Comparison of ENCODE assay signal across 16 mouse cellular contexts in genomic region chr11:75142749-75143148, GRCm38 (mm10). TPM values are rescaled to one million over a fixed set of nuclear protein-coding genes. Genes with fewer than 3 reads are reported as not detected.
DNase-seq lines count a peak whose midpoint lies in the region; ATAC-seq and TF ChIP-seq lines count a peak whose summit lies in the region.
"Had no signal": no experiment of that assay in that cellular context is flagged by ENCODE, and none has a peak within 500 bp of the region (broad histone marks: within the 10 kb centered on the region; RNA-seq: fewer than 3 reads in every experiment).

No protein-coding gene starts in this region.

- H3K4me3 ChIP-seq in lung, embryonic 14.5 days (ENCODE audit: low read depth, low read length): no peak overlapping the region
- H3K4me3 ChIP-seq in embryonic facial prominence, embryonic 13.5 days: no peak overlapping the region
- no peak overlapping the region for H3K4me3 ChIP-seq in limb, embryonic 10.5 days
- H3K4me3 ChIP-seq in stomach, postnatal 0 days (ENCODE audit: low read depth, low read length): no peak overlapping the region
- H3K4me3 ChIP-seq: forebrain, embryonic 10.5 days; liver, embryonic 12.5 days; neural tube, embryonic 13.5 days had no signal

- ATAC-seq in lung, embryonic 14.5 days (ENCODE audit: insufficient read depth): no peak
- no peak for ATAC-seq in embryonic facial prominence, embryonic 13.5 days (ENCODE audit: insufficient number of reproducible peaks, insufficient read depth, low FRiP score, low TSS enrichment, low read depth)
- peak; percentile 40; the same call in 1 of the 2 replicates for ATAC-seq in stomach, postnatal 0 days (ENCODE audit: low FRiP score, low TSS enrichment)
- ATAC-seq in megakaryocyte, adult 5-6 weeks (ENCODE audit: poor library complexity, severe bottlenecking): no peak
- ATAC-seq: inflammation-experienced regulatory T-cells, adult 6 months; liver, embryonic 12.5 days had no signal

- TF ChIP-seq EP300 in stomach, postnatal 0 days (optimal IDR thresholded peaks at IDR 0.05): no peak

- H3K27me3 ChIP-seq in lung, embryonic 14.5 days (ENCODE audit: insufficient read depth, low read length): no peaks in the 10 kb centered on the region
- no peaks in the 10 kb centered on the region for H3K27me3 ChIP-seq in embryonic facial prominence, embryonic 13.5 days
- H3K27me3 ChIP-seq in limb, embryonic 10.5 days (ENCODE audit: low read depth, poor library complexity, severe bottlenecking): no peaks in the 10 kb centered on the region
- H3K27me3 ChIP-seq in stomach, postnatal 0 days (ENCODE audit: control insufficient read depth, insufficient read depth, low read length): no peaks in the 10 kb centered on the region
- H3K27me3 ChIP-seq: liver, embryonic 12.5 days; neural tube, embryonic 13.5 days had no signal

- peaks cover 29% of the 10 kb centered on the region for H3K36me3 ChIP-seq in lung, embryonic 14.5 days (ENCODE audit: insufficient read depth)
- H3K36me3 ChIP-seq in embryonic facial prominence, embryonic 13.5 days: peaks cover 21% of the 10 kb centered on the region
- H3K36me3 ChIP-seq in limb, embryonic 10.5 days: peaks cover 37% of the 10 kb centered on the region
- H3K36me3 ChIP-seq in stomach, postnatal 0 days (ENCODE audit: control insufficient read depth, insufficient read depth, low read length): no peaks in the 10 kb centered on the region

- peak overlapping the region; percentile 75; the same call in 1 of the 2 replicates for H3K27ac ChIP-seq in lung, embryonic 14.5 days (ENCODE audit: low read depth)
- peak overlapping the region; percentile 76 for H3K27ac ChIP-seq in embryonic facial prominence, embryonic 13.5 days
- H3K27ac ChIP-seq in limb, embryonic 10.5 days: peak overlapping the region; percentile 69
- H3K27ac ChIP-seq in stomach, postnatal 0 days (replicated peaks): peak overlapping the region; percentile 90
- H3K27ac ChIP-seq: liver, embryonic 12.5 days had no signal

- TF ChIP-seq CTCF in lung, embryonic 14.5 days (IDR thresholded peaks at IDR 0.05; ENCODE audit: low read depth): no peak
- no peak for TF ChIP-seq CTCF in stomach, postnatal 0 days (IDR thresholded peaks at IDR 0.05; ENCODE audit: low read depth)

- H3K4me1 ChIP-seq in lung, embryonic 14.5 days (ENCODE audit: insufficient read depth): peaks cover 37% of the 10 kb centered on the region
- peaks cover 68% of the 10 kb centered on the region for H3K4me1 ChIP-seq in embryonic facial prominence, embryonic 13.5 days
- H3K4me1 ChIP-seq in limb, embryonic 10.5 days: peaks cover 80% of the 10 kb centered on the region
- H3K4me1 ChIP-seq in stomach, postnatal 0 days (replicated peaks; ENCODE audit: control insufficient read depth, insufficient read depth): peaks cover 16% of the 10 kb centered on the region

- H3K9me3 ChIP-seq in lung, embryonic 14.5 days (ENCODE audit: low read depth, low read length): no peaks in the 10 kb centered on the region
- H3K9me3 ChIP-seq in embryonic facial prominence, embryonic 13.5 days: no peaks in the 10 kb centered on the region
- H3K9me3 ChIP-seq in limb, embryonic 10.5 days (replicated peaks): no peaks in the 10 kb centered on the region
- no peaks in the 10 kb centered on the region for H3K9me3 ChIP-seq in stomach, postnatal 0 days (ENCODE audit: control insufficient read depth, low read length)
- H3K9me3 ChIP-seq: forebrain, embryonic 10.5 days; liver, embryonic 12.5 days; neural tube, embryonic 13.5 days had no signal

- no peak overlapping the region for H3K9ac ChIP-seq in lung, embryonic 14.5 days
- H3K9ac ChIP-seq in embryonic facial prominence, embryonic 13.5 days: no peak overlapping the region
- H3K9ac ChIP-seq in stomach, postnatal 0 days (ENCODE audit: low read length): no peak overlapping the region
- H3K9ac ChIP-seq: liver, embryonic 12.5 days; neural tube, embryonic 13.5 days had no signal

- H3K4me2 ChIP-seq in lung, embryonic 14.5 days: no peak overlapping the region
- H3K4me2 ChIP-seq in embryonic facial prominence, embryonic 13.5 days: no peak overlapping the region
- H3K4me2 ChIP-seq in stomach, postnatal 0 days (replicated peaks; ENCODE audit: low read depth): no peak overlapping the region
- H3K4me2 ChIP-seq: liver, embryonic 12.5 days; neural tube, embryonic 13.5 days had no signal

- DNase-seq in lung, embryonic 14.5 days: no peak
- DNase-seq in lung, postnatal 10 days: no peak
- no peak for DNase-seq in limb, embryonic 10.5 days (ENCODE audit: low spot score)
- peak; percentile 57 for DNase-seq in stomach, postnatal 0 days (ENCODE audit: low spot score)
- no peak for DNase-seq in adipocyte (ENCODE audit: low spot score)
- DNase-seq: adrenal gland, adult 2 months; cerebellum, postnatal 14 days; embryo, embryonic 11 days; lung, postnatal 14 days; right cerebral cortex, postnatal 25 days had no signal

- WGBS in lung, embryonic 14.5 days: 81% methylated on average over 4 of the region's 4 CpGs
- WGBS in embryonic facial prominence, embryonic 13.5 days: 70% methylated on average over 4 of the region's 4 CpGs
- WGBS in limb, embryonic 10.5 days: 94% methylated on average over 4 of the region's 4 CpGs
- WGBS in stomach, postnatal 0 days: 50% methylated on average over 4 of the region's 4 CpGs

RNA-seq across cellular contexts. Expression of gene Hic1, which starts 26.6 kb away (rescaled TPM):
- 14.0 and 15.6 TPM in 2 replicates for polyA plus RNA-seq in lung, embryonic 14.5 days (2014; fragmentation: Nextera tagmentation; extraction: Ambion mirVana)
- 8.2 and 9.7 TPM in 2 replicates for polyA plus RNA-seq in embryonic facial prominence, embryonic 13.5 days (2015; fragmentation: Nextera tagmentation; extraction: Ambion mirVana)
- polyA plus RNA-seq in limb, embryonic 10.5 days (2016; fragmentation: Nextera tagmentation; extraction: Ambion mirVana): 0.99 and 3.5 TPM in 2 replicates
- polyA plus RNA-seq in stomach, postnatal 0 days (2015; fragmentation: Nextera tagmentation; extraction: Ambion mirVana): 6.6 and 8.2 TPM in 2 replicates
- total RNA-seq in megakaryocyte, adult 5-6 weeks (2015): 0.14 TPM in 1 of 2 replicates, not detected in the other
- 0.04 and 0.07 TPM in 2 replicates for total RNA-seq in megakaryocyte, adult 5-6 weeks (2017)

RNA-seq across cellular contexts. Expression of gene Ovca2, which starts 35.9 kb away (rescaled TPM):
- polyA plus RNA-seq in lung, embryonic 14.5 days (2014; fragmentation: Nextera tagmentation; extraction: Ambion mirVana): 28.6 and 29.9 TPM in 2 replicates
- polyA plus RNA-seq in embryonic facial prominence, embryonic 13.5 days (2015; fragmentation: Nextera tagmentation; extraction: Ambion mirVana): 28.7 and 30.4 TPM in 2 replicates
- 38.0 and 39.9 TPM in 2 replicates for polyA plus RNA-seq in limb, embryonic 10.5 days (2016; fragmentation: Nextera tagmentation; extraction: Ambion mirVana)
- 19.3 and 20.2 TPM in 2 replicates for polyA plus RNA-seq in stomach, postnatal 0 days (2015; fragmentation: Nextera tagmentation; extraction: Ambion mirVana)
- total RNA-seq in megakaryocyte, adult 5-6 weeks (2015): 11.5 and 17.2 TPM in 2 replicates
- 7.8 and 11.0 TPM in 2 replicates for total RNA-seq in megakaryocyte, adult 5-6 weeks (2017)

RNA-seq across cellular contexts. Expression of gene Dph1, which starts 48.3 kb away (rescaled TPM):
- 25.0 and 26.5 TPM in 2 replicates for polyA plus RNA-seq in lung, embryonic 14.5 days (2014; fragmentation: Nextera tagmentation; extraction: Ambion mirVana)
- 20.8 and 24.5 TPM in 2 replicates for polyA plus RNA-seq in embryonic facial prominence, embryonic 13.5 days (2015; fragmentation: Nextera tagmentation; extraction: Ambion mirVana)
- polyA plus RNA-seq in limb, embryonic 10.5 days (2016; fragmentation: Nextera tagmentation; extraction: Ambion mirVana): 32.7 and 35.3 TPM in 2 replicates
- 15.2 and 15.8 TPM in 2 replicates for polyA plus RNA-seq in stomach, postnatal 0 days (2015; fragmentation: Nextera tagmentation; extraction: Ambion mirVana)
- total RNA-seq in megakaryocyte, adult 5-6 weeks (2015): 0.52 and 1.3 TPM in 2 replicates
- 1.8 and 2.0 TPM in 2 replicates for total RNA-seq in megakaryocyte, adult 5-6 weeks (2017)

RNA-seq across cellular contexts. Expression of gene Rtn4rl1, which starts 50.8 kb away (rescaled TPM):
- 1.1 and 1.5 TPM in 2 replicates for polyA plus RNA-seq in lung, embryonic 14.5 days (2014; fragmentation: Nextera tagmentation; extraction: Ambion mirVana)
- polyA plus RNA-seq in embryonic facial prominence, embryonic 13.5 days (2015; fragmentation: Nextera tagmentation; extraction: Ambion mirVana): 6.0 and 7.1 TPM in 2 replicates
- polyA plus RNA-seq in limb, embryonic 10.5 days (2016; fragmentation: Nextera tagmentation; extraction: Ambion mirVana): 0.90 and 1.3 TPM in 2 replicates
- polyA plus RNA-seq in stomach, postnatal 0 days (2015; fragmentation: Nextera tagmentation; extraction: Ambion mirVana): 2.1 and 2.9 TPM in 2 replicates
- total RNA-seq in megakaryocyte, adult 5-6 weeks (2015): 1.2 and 1.3 TPM in 2 replicates
- total RNA-seq in megakaryocyte, adult 5-6 weeks (2017): 0.08 and 0.81 TPM in 2 replicates
